Mouse (Mus musculus) limb, embryonic 12.5 days (tissue): Measurements from ENCODE around the gene Dock4. TPM values are rescaled to one million over a fixed set of nuclear protein-coding genes. Genes with fewer than 3 reads are reported as not detected.

Experiments used
- ATAC-seq: fragments of 200-750 bp; cut with Nextera tagmentation; 2 replicates; pipeline ENCODE4 v1.8.0; 2017; ENCODE audit warnings: low read depth, moderate TSS enrichment; ENCODE audit not compliant: insufficient number of reproducible peaks, insufficient read depth, low FRiP score, low TSS enrichment
- H3K27ac ChIP-seq: fragments of 300-500 bp; sonication (generic); 2 replicates; pipeline ENCODE4 v1.5.1; 2016; ENCODE audit warnings: mild to moderate bottlenecking, moderate library complexity
- H3K27me3 ChIP-seq: fragments of 300-500 bp; sonication (generic); 2 replicates; pipeline ENCODE4 v1.6.1; 2016; ENCODE audit warnings: mild to moderate bottlenecking, moderate library complexity
- H3K36me3 ChIP-seq: fragments of 300-500 bp; sonication (generic); 2 replicates; pipeline ENCODE4 v1.6.1; 2016; ENCODE audit warnings: mild to moderate bottlenecking, moderate library complexity
- H3K4me1 ChIP-seq: fragments of 300-500 bp; sonication (generic); replicated peaks from 2 replicates; pipeline ENCODE4 v1.6.1; 2016
- H3K4me2 ChIP-seq: fragments of 300-500 bp; sonication (generic); 2 replicates; pipeline ENCODE4 v1.6.1; 2016; ENCODE audit warnings: mild to moderate bottlenecking, moderate library complexity
- H3K4me3 ChIP-seq: fragments of 300-500 bp; sonication (generic); replicated peaks from 2 replicates; pipeline ENCODE4 v1.5.1; 2016; ENCODE audit warnings: mild to moderate bottlenecking
- H3K9ac ChIP-seq: fragments of 300-500 bp; sonication (generic); replicated peaks from 2 replicates; pipeline ENCODE4 v1.6.1; 2016; ENCODE audit warnings: mild to moderate bottlenecking, moderate library complexity
- H3K9me3 ChIP-seq: fragments of 300-500 bp; sonication (generic); 2 replicates; pipeline ENCODE4 v1.6.1; 2016; ENCODE audit warnings: mild to moderate bottlenecking, moderate library complexity
- WGBS: fragments of 180-500 bp; shearing (Covaris S2); methylation state at CpG from one replicate; pipeline ENCODE4 v1.1.7; 2016; 5-methylcytosine and 5-hydroxymethylcytosine counted together
- polyA plus RNA-seq: library from polyadenylated mRNA; unstranded; fragments of >200 nt; fragmentation: Nextera tagmentation; extraction: Ambion mirVana; gene quantifications from 2 replicates; pipeline ENCODE4 v1.2.1, GENCODE M21; 2016

The Dock4 gene
- polyA plus RNA-seq, 1 experiment from 2014 or later = 24.9 TPM

GRCm38 (mm10) chr12:40805257-40805656 lies 359.5 kb downstream of the Dock4 start:
- no peaks in the 10 kb centered on the region for H3K27me3 ChIP-seq
- no peak overlapping the region for H3K4me2 ChIP-seq
- 75% methylated on average over 2 of the region's 2 CpGs for WGBS
- H3K4me1 ChIP-seq = 0 out of 2 replicates have a peak, but pooled peaks cover 3% of the 10 kb centered on the region
- H3K9ac ChIP-seq = no peak overlapping the region
- H3K27ac ChIP-seq = no peak overlapping the region
- ATAC-seq = no peak
- no peaks in the 10 kb centered on the region for H3K9me3 ChIP-seq
- no peak overlapping the region for H3K4me3 ChIP-seq
- H3K36me3 ChIP-seq = peaks cover 13% of the 10 kb centered on the region; the same call in 1 of the 2 replicates

GRCm38 (mm10) chr12:40807916-40808315 lies 362.2 kb downstream of the Dock4 start:
- Histone ChIP-seq H3K4me2 (no peak overlapping the region), H3K36me3 (peaks cover 13% of the 10 kb centered on the region; the same call in 1 of the 2 replicates), H3K4me3 (no peak overlapping the region), H3K9ac (no peak overlapping the region), H3K4me1 (no peaks in the 10 kb centered on the region), H3K27ac (no peak overlapping the region), H3K9me3 (no peaks in the 10 kb centered on the region), H3K27me3 (no peaks in the 10 kb centered on the region)
- WGBS = 100% methylated on average over 1 of the region's 1 CpGs
- no peak for ATAC-seq

- WGBS = 71% methylated on average over 2 of the region's 2 CpGs
- H3K4me2 ChIP-seq = no peak overlapping the region
- no peak for ATAC-seq
Measured at GRCm38 (mm10) chr12:40813474-40813873, 367.7 kb downstream of the Dock4 start.

GRCm38 (mm10) chr12:40814659-40815363 lies 369.1 kb downstream of the Dock4 start:
- H3K27ac ChIP-seq = no peak overlapping the region
- no peak for ATAC-seq

More at GRCm38 (mm10) chr12:40813474-40813873, 367.7 kb downstream of the Dock4 start:
- Histone ChIP-seq H3K4me1 (no peaks in the 10 kb centered on the region), H3K27me3 (no peaks in the 10 kb centered on the region), H3K36me3 (no peaks in the 10 kb centered on the region), H3K9me3 (no peaks in the 10 kb centered on the region), H3K4me3 (no peak overlapping the region), H3K9ac (no peak overlapping the region), H3K27ac (no peak overlapping the region)

GRCm38 (mm10) chr12:40818046-40818708 lies 372.4 kb downstream of the Dock4 start:
- H3K9me3 ChIP-seq = no peaks in the 10 kb centered on the region
- H3K4me2 ChIP-seq = no peak overlapping the region
- ATAC-seq = no peak
- H3K27ac ChIP-seq = no peak overlapping the region
- WGBS = 86% methylated on average over 6 of the region's 6 CpGs
- no peak overlapping the region for H3K4me3 ChIP-seq
- H3K4me1 ChIP-seq = no peaks in the 10 kb centered on the region
- H3K27me3 ChIP-seq = no peaks in the 10 kb centered on the region
- H3K36me3 ChIP-seq = no peaks in the 10 kb centered on the region
- no peak overlapping the region for H3K9ac ChIP-seq

More at GRCm38 (mm10) chr12:40814659-40815363, 369.1 kb downstream of the Dock4 start:
- no peaks in the 10 kb centered on the region for H3K27me3 ChIP-seq
- no peaks in the 10 kb centered on the region for H3K9me3 ChIP-seq
- H3K4me3 ChIP-seq = no peak overlapping the region
- no peaks in the 10 kb centered on the region for H3K4me1 ChIP-seq
- H3K4me2 ChIP-seq = no peak overlapping the region
- H3K36me3 ChIP-seq = no peaks in the 10 kb centered on the region
- H3K9ac ChIP-seq = no peak overlapping the region

GRCm38 (mm10) chr12:40823631-40824030 lies 377.9 kb downstream of the Dock4 start:
- no peak overlapping the region for H3K4me3 ChIP-seq
- no peak overlapping the region for H3K27ac ChIP-seq
- ATAC-seq = no peak
- no peaks in the 10 kb centered on the region for H3K4me1 ChIP-seq
- no peaks in the 10 kb centered on the region for H3K9me3 ChIP-seq
- H3K9ac ChIP-seq = no peak overlapping the region
- H3K36me3 ChIP-seq = peaks cover under 1% of the 10 kb centered on the region; the same call in 1 of the 2 replicates
- WGBS = 86% methylated on average over 5 of the region's 5 CpGs
- no peaks in the 10 kb centered on the region for H3K27me3 ChIP-seq
- no peak overlapping the region for H3K4me2 ChIP-seq

GRCm38 (mm10) chr12:40824251-40824650 lies 378.5 kb downstream of the Dock4 start:
- WGBS = 80% methylated on average over 2 of the region's 2 CpGs

GRCm38 (mm10) chr12:40825935-40826460 lies 380.2 kb downstream of the Dock4 start:
- no peak overlapping the region for H3K4me2 ChIP-seq
- no peak for ATAC-seq
- 68% methylated on average over 5 of the region's 5 CpGs for WGBS

More at GRCm38 (mm10) chr12:40824251-40824650, 378.5 kb downstream of the Dock4 start:
- ATAC-seq = 0 out of 2 replicates have a peak, but pooled peaks have one; percentile 40
- Histone ChIP-seq H3K4me1 (no peaks in the 10 kb centered on the region), H3K9me3 (no peaks in the 10 kb centered on the region), H3K27me3 (no peaks in the 10 kb centered on the region), H3K4me3 (no peak overlapping the region), H3K36me3 (peaks cover 6% of the 10 kb centered on the region), H3K9ac (no peak overlapping the region), H3K27ac (no peak overlapping the region), H3K4me2 (no peak overlapping the region)

GRCm38 (mm10) chr12:40826491-40826890 lies 380.7 kb downstream of the Dock4 start:
- Histone ChIP-seq H3K9me3 (no peaks in the 10 kb centered on the region), H3K27me3 (no peaks in the 10 kb centered on the region), H3K4me1 (no peaks in the 10 kb centered on the region), H3K27ac (no peak overlapping the region), H3K36me3 (peaks cover 12% of the 10 kb centered on the region), H3K4me3 (no peak overlapping the region), H3K4me2 (no peak overlapping the region), H3K9ac (no peak overlapping the region)
- 23% methylated on average over 3 of the region's 3 CpGs for WGBS
- no peak for ATAC-seq

More at GRCm38 (mm10) chr12:40825935-40826460, 380.2 kb downstream of the Dock4 start:
- Histone ChIP-seq H3K27ac (no peak overlapping the region), H3K4me3 (no peak overlapping the region), H3K9me3 (no peaks in the 10 kb centered on the region), H3K4me1 (no peaks in the 10 kb centered on the region), H3K27me3 (no peaks in the 10 kb centered on the region), H3K9ac (no peak overlapping the region), H3K36me3 (peaks cover 12% of the 10 kb centered on the region)

GRCm38 (mm10) chr12:40828025-40828424 lies 382.3 kb downstream of the Dock4 start:
- no peak overlapping the region for H3K4me2 ChIP-seq
- no peaks in the 10 kb centered on the region for H3K4me1 ChIP-seq
- no peaks in the 10 kb centered on the region for H3K27me3 ChIP-seq
- no peak overlapping the region for H3K27ac ChIP-seq
- H3K4me3 ChIP-seq = no peak overlapping the region
- no peaks in the 10 kb centered on the region for H3K9me3 ChIP-seq
- no peak overlapping the region for H3K9ac ChIP-seq
- ATAC-seq = no peak
- peaks cover 12% of the 10 kb centered on the region for H3K36me3 ChIP-seq

- Histone ChIP-seq H3K27me3 (no peaks in the 10 kb centered on the region), H3K4me2 (no peak overlapping the region), H3K9ac (no peak overlapping the region), H3K27ac (no peak overlapping the region), H3K4me3 (no peak overlapping the region), H3K9me3 (no peaks in the 10 kb centered on the region), H3K36me3 (peaks cover 12% of the 10 kb centered on the region), H3K4me1 (no peaks in the 10 kb centered on the region)
- no peak for ATAC-seq
- WGBS = 79% methylated on average over 1 of the region's 1 CpGs
Measured at GRCm38 (mm10) chr12:40829269-40829668, 383.5 kb downstream of the Dock4 start.
